Mouse (Mus musculus) c-Kit-positive CD71-positive TER-119-positive erythroid progenitor cells, embryonic 14.5 days (primary cell): ENCODE measurements at regions not wholly inside any gene's neighbourhood (a gene's known extent, or its start where the extent isn't known, plus 50 kb on each side); places are given as distances from the start of the nearest gene placed in this dataset.

Experiments used
- DNase-seq: peaks from one replicate; pipeline ENCODE4 v3.0.0-alpha.2; 2013; ENCODE audit warnings: low spot score

DNA sequence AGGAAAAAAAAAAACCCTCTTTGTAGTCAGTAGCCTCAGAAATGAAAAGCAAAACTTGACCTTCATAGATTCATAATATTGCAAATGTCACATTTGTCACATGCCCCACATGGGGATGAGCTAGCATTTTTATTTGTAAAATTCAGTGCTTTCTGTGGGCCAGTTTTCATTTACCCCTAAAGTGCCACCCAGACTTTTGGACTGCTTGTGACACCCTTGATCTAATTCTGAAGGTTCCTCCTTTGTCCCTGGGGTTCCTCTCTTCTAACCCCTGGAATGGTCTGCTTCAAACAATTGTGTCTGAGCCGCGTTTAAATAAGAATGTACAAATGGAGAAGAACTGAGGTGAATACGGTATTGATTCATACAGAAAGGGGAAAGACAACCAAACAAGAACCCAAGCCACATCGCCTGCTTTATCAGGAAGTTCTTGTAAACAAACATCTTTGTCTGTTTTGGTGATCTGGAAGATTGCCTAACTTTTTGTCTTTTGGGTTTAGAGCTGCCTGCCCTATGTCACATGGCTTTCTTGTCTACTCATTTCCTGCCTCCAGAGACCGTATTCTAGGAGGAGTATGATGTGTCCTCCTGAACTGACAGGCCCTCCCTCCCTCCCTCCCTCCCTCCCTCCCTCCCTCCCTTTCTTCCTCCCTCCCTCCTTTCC, 203.1 kb upstream of the Gm9833 start:
- DNase-seq, result no peak

DNA sequence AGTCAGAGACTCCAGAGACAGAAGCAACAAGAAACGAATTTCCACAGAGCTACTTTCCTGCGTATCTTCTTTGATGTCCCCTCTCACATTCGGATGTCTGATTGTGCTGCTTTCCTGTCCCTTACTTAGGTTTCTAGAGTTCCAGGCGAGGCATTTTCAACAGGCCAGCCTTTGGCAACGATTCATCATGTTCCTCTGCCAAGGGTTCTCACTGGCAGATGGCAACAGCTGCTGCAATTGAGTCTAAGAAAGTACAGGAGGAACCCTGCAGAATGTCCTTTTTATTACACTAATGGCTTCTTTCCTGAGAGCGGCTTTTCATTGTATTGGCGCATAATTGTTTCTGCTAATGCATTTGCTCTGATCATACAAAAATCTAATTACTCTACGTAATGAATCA, 202.3 kb upstream of the Gm9833 start:
- no peak for DNase-seq

GRCm38 (mm10) chr3:9886077-9886476, 201.8 kb upstream of the Gm9833 start:
- no peak for DNase-seq

- no peak for DNase-seq
Measured at GRCm38 (mm10) chr3:9886765-9887626, 200.9 kb upstream of the Gm9833 start.

DNA sequence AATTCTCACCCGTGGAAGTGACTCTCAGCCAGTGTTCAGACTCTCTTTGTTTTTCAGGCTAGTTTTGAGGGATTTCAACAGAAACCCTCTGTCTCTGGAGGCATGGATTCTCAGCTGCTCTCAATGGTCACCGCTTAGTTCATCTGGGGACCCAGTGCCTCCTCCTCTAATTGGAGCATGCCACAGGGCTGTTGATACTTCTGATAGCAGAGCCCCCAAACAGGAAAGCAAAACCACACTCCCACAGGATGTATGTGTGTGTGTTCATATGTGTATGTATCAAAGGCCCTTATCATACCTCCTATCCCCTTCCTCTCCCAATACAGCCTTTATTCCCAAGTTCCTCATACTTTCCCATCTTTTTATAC, 200.3 kb upstream of the Gm9833 start:
- DNase-seq, result no peak

DNA sequence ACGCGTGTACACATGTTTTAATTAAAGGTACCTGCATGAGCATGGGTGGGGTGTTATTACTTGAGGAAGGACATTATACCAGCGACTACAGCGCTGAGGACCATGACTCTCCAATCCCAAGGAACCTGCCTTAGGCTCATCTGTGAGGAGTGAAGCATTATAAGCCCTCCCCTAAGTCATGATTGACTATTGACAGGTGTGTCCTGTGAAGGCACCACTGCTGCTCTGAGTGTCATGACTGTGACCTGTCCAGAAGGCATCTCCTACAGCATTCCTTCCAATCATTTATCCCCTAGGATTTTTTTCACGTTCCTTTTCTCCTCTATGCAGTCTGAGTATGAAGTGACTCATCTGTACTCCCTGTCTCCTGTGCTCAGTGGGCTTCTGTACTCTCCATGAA, 199.9 kb upstream of the Gm9833 start:
- DNase-seq, result no peak

GRCm38 (mm10) chr3:9892884-9893494, 194.9 kb upstream of the Gm9833 start:
- no peak for DNase-seq

GRCm38 (mm10) chr3:9895396-9896135, 192.3 kb upstream of the Gm9833 start:
- DNase-seq, result no peak

GRCm38 (mm10) chr3:9896303-9896702, 191.6 kb upstream of the Gm9833 start:
- DNase-seq, result no peak

- DNase-seq, result no peak
Measured at GRCm38 (mm10) chr3:9901663-9902062, 186.2 kb upstream of the Gm9833 start.

DNA sequence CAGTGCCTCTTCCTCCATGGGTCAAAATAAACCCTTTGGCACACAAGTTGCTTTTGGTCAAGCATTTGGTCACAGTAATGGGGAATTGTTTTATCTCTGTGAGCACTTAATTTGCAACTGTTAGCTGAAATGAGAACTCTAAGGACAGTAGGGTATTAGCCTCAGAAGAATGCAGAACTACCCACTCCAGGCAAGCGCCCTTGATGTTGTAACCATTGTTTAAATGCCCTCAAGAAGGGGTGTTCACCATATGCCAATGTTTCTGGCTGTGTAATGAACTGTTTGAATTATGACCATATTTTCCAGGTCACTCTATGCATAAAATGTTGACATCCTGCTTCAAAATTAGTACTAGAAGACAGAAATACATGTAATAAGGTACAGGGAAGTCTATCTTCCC, 174.6 kb upstream of the Gm9833 start:
- DNase-seq, result no peak

DNA sequence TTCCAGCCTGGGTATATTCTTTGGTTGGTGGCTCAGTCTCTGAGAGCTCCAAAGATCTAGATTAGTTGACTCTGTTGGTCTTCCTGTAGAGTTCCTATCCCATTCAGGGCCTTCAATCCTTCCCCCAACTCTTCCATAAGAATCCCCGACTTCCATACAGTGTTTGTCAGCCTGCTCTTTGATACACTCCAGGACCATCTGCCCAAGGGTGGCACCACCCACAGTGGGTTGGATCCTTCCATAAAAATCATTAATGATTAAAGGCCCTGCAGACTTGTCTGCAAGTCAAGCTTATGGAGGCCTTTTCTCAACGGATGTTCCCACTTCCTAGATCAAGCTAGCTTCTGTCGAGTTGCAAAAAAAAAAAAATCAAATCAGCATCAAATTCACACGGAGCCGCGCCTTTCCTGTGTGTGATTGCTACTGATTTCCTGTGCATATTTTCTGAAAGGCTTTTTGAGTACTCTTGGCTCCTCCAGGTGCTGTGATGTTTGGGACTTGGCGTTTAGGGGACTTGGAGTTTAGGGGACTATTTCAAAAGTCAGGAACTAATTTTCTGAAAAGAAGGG, 171.3 kb upstream of the Gm9833 start:
- DNase-seq, result no peak

- DNase-seq, result no peak
Measured at GRCm38 (mm10) chr3:9920331-9920730, 167.6 kb upstream of the Gm9833 start.

GRCm38 (mm10) chr3:9921730-9922129, 166.2 kb upstream of the Gm9833 start:
- no peak for DNase-seq

DNA sequence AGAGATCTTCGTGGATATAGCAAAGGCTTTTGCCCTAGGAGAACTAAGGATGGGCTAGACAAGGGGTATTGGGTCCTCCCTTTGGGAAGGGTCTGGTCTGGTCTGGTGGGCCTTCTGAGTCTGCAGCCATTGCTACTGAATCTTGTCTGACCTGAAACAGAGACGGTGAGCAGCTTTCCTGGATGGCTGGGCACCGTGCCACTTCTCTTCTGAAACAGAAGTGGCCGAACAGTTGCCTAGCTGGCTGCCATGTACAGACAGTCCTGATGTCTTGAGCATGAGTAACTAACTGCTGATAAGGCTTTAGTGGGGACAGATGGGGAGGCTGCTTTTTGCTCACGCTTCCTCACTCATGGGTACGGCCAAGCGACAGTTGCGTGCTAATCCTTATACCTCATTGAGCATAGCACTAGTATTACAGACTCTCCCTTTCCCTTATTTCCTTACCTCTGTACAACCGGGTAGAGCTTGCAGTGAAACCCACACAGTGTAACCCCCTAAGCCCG, 165.3 kb upstream of the Gm9833 start:
- DNase-seq, result no peak

- no peak for DNase-seq
Measured at GRCm38 (mm10) chr3:9924630-9925029, 163.3 kb upstream of the Gm9833 start.

DNA sequence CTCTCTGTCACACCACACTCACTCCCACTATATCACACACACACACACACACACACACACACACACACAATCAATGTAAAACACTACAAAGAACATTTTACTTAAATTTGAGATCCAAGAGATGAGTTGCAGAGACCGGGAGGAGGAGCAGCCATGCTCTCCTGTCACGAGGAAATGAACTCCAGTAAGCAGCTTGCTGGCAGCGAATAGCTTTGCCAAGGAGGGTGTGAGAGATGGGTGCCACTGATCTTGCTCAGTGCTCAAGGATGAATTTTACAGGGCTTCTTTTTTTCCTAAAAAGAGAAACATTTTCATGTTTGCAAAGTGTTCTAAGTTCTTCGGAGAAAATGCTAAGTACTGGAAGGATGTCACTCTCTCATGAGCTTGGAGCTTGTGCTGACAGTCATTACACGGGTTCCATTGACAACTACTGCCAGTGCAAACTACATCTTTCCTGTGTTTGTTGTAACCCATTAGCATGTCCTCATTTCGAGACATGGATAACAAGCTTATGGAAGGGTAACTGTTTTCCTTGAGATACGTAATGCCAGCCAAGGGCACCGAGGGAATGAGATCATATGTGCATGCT, 151.0 kb upstream of the Gm9833 start:
- no peak for DNase-seq

DNA sequence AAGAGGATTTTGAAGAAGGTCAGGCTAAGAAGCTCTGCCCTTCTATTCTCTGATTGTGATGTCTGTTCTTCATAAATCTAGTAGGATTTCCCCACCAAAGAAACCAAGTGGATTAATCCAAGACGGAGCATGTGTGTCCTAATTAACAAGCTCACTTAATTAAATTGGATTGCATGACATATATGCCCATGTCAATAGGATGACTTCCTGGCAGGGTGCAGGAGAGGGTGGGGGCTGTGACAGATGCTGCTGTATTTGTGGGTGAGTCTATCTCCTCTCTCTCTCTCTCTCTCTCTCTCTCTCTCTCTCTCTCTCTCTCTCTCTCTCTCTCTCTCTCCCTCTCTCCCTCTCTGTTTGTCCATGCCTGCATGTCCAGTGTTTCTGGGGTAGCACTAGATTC, 149.3 kb upstream of the Gm9833 start:
- DNase-seq, result no peak

DNA sequence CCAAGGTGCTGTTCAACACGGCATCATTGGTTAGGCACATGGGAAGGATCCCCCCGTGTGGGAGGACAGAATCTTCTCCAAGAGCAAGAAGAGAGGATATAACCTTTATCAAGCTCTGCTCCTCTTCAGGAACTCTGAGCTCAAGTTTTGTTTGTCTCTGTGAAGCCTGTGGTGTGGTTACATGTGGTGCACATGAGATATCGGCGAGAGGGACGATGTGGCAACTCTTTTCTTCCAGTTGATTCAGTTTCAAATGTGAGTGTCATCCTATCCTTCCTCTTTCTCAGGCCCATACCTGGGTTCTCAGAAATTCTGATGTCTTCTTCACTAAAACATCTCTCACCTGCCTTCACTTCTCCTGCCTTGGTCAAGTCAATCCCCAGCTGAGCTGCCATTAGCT, 145.3 kb upstream of the Gm9833 start:
- no peak for DNase-seq

- DNase-seq, result peak; percentile 56
Measured at GRCm38 (mm10) chr3:9947357-9948065, 140.4 kb upstream of the Gm9833 start.

GRCm38 (mm10) chr3:9948114-9948513, 139.8 kb upstream of the Gm9833 start:
- DNase-seq, result no peak
